Mouse (Mus musculus) cerebellum, adult 11 months (tissue): Measurements from ENCODE around the gene Pde3a.

Experiments used
- DNase-seq: peaks from one replicate; pipeline ENCODE4 v3.0.0; 2022

Pde3a gene

GRCm38 (mm10) chr6:141522541-141522940, 273.5 kb downstream of the Pde3a start:
- no peak for DNase-seq

GRCm38 (mm10) chr6:141523747-141524640, 274.9 kb downstream of the Pde3a start, which contains the start of gene Slco1c1:
Gene Slco1c1, plus strand, starts transcription at chr6:141524368.
- DNase-seq = no peak

- DNase-seq = no peak
Measured at GRCm38 (mm10) chr6:141525787-141526186, 276.7 kb downstream of the Pde3a start.

- no peak for DNase-seq
Measured at GRCm38 (mm10) chr6:141530865-141531264, 281.8 kb downstream of the Pde3a start.

- DNase-seq = no peak
Measured at GRCm38 (mm10) chr6:141537298-141537697, 288.2 kb downstream of the Pde3a start.

- DNase-seq = no peak
Measured at GRCm38 (mm10) chr6:141541136-141541535, 292.1 kb downstream of the Pde3a start.

- DNase-seq = no peak
Measured at GRCm38 (mm10) chr6:141543344-141543743, 294.3 kb downstream of the Pde3a start.
